Mouse (Mus musculus): ENCODE measurements around the gene Mrtfb.

Gene Mrtfb

GRCm38 (mm10) chr16:13425804-13426203 lies 169.5 kb downstream of the Mrtfb start:
- no peak for TF ChIP-seq GATA4 (IDR thresholded peaks at IDR 0.05; ENCODE audit: insufficient replicate concordance, low read length)

- TF ChIP-seq GATA4 (IDR thresholded peaks at IDR 0.05; ENCODE audit: insufficient replicate concordance, low read length), result no peak
Observed at GRCm38 (mm10) chr16:13426831-13427589, 170.7 kb downstream of the Mrtfb start.

- no peak for TF ChIP-seq GATA4 (IDR thresholded peaks at IDR 0.05; ENCODE audit: insufficient replicate concordance, low read length)
Observed at GRCm38 (mm10) chr16:13428077-13428476, 171.8 kb downstream of the Mrtfb start.

GRCm38 (mm10) chr16:13428806-13429205 lies 172.5 kb downstream of the Mrtfb start:
- no peak for TF ChIP-seq GATA4 (IDR thresholded peaks at IDR 0.05; ENCODE audit: insufficient replicate concordance, low read length)

- no peak for TF ChIP-seq GATA4 (IDR thresholded peaks at IDR 0.05; ENCODE audit: insufficient replicate concordance, low read length)
Observed at GRCm38 (mm10) chr16:13429921-13430606, 173.8 kb downstream of the Mrtfb start.

- TF ChIP-seq GATA4 (IDR thresholded peaks at IDR 0.05; ENCODE audit: insufficient replicate concordance, low read length), result no peak
Observed at GRCm38 (mm10) chr16:13430940-13431339, 174.7 kb downstream of the Mrtfb start.

GRCm38 (mm10) chr16:13435627-13436026 lies 179.3 kb downstream of the Mrtfb start:
- TF ChIP-seq GATA4 (IDR thresholded peaks at IDR 0.05; ENCODE audit: insufficient replicate concordance, low read length), result no peak

- TF ChIP-seq GATA4 (IDR thresholded peaks at IDR 0.05; ENCODE audit: insufficient replicate concordance, low read length), result peak; percentile 63; the same call in 1 of the 2 replicates
Observed at GRCm38 (mm10) chr16:13437037-13437769, 180.9 kb downstream of the Mrtfb start.

- TF ChIP-seq GATA4 (IDR thresholded peaks at IDR 0.05; ENCODE audit: insufficient replicate concordance, low read length), result no peak
Observed at GRCm38 (mm10) chr16:13437770-13438372, 181.6 kb downstream of the Mrtfb start.

- TF ChIP-seq GATA4 (IDR thresholded peaks at IDR 0.05; ENCODE audit: insufficient replicate concordance, low read length), result no peak
Observed at GRCm38 (mm10) chr16:13440468-13440867, 184.2 kb downstream of the Mrtfb start.

GRCm38 (mm10) chr16:13443764-13444163 lies 187.5 kb downstream of the Mrtfb start:
- TF ChIP-seq GATA4 (IDR thresholded peaks at IDR 0.05; ENCODE audit: insufficient replicate concordance, low read length), result no peak

GRCm38 (mm10) chr16:13445461-13445860 lies 189.2 kb downstream of the Mrtfb start:
- TF ChIP-seq GATA4 (IDR thresholded peaks at IDR 0.05; ENCODE audit: insufficient replicate concordance, low read length), result no peak

GRCm38 (mm10) chr16:13446488-13446887 lies 190.2 kb downstream of the Mrtfb start:
- TF ChIP-seq GATA4 (IDR thresholded peaks at IDR 0.05; ENCODE audit: insufficient replicate concordance, low read length), result no peak

- no peak for TF ChIP-seq GATA4 (IDR thresholded peaks at IDR 0.05; ENCODE audit: insufficient replicate concordance, low read length)
Observed at GRCm38 (mm10) chr16:13446971-13447283, 190.6 kb downstream of the Mrtfb start.

- TF ChIP-seq GATA4 (IDR thresholded peaks at IDR 0.05; ENCODE audit: insufficient replicate concordance, low read length), result no peak
Observed at GRCm38 (mm10) chr16:13447284-13448050, 191.2 kb downstream of the Mrtfb start.

All from liver, adult (tissue).